Mouse (Mus musculus): Measurements from ENCODE around the gene Sdk1.

DNA sequence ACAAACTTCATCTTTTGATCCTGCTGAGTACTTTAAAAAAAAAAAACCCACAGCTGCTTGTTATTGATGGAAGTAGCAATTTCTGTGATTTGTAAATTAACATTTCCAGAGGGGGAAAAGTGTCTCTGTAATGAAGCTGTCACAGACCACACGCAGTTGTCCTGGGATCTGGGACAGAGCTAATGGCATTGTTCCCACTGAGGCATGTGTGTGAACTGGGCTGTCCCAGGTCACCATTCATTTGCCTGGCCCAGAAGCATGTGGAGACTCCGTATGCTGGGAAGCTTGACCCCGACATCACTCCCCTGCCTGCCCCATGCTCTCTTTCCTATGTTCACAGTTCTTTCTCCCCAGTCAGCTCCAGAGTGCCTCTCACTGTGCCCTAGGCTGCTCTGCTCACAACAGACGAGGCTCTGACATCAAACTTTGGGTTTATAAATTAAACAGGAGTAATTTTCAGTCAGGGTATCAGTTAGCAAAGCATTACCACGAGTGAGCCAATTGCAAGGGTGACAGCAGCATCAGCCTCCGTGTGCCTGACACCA, 408.6 kb downstream of the Sdk1 start:
- no peak for TF ChIP-seq CTCF (IDR thresholded peaks at IDR 0.05)
- TF ChIP-seq POLR2A (IDR thresholded peaks at IDR 0.05; ENCODE audit: insufficient read depth, low read depth, low read length): no peak

Data from heart, adult 2 months (tissue).